Mouse (Mus musculus) thymus, adult 2 months (tissue): ENCODE results near the gene Kcng1.

Experiments used
- CTCF ChIP-seq: fragments of 200-500 bp; IDR thresholded peaks from 2 replicates; pipeline ENCODE4 v1.5.1; 2012; ENCODE audit warnings: mild to moderate bottlenecking, control low read depth, low read length, moderate library complexity, borderline replicate concordance; ENCODE audit not compliant: control insufficient read depth, poor library complexity, insufficient read depth; ENCODE audit errors: extremely low read depth
- POLR2A ChIP-seq: fragments of 200-500 bp; IDR thresholded peaks from 2 replicates; pipeline ENCODE4 v1.6.1; 2012; ENCODE audit warnings: mild to moderate bottlenecking, low read length, control low read depth, moderate library complexity; ENCODE audit not compliant: control insufficient read depth, poor library complexity, insufficient read depth; ENCODE audit errors: extremely low read depth

DNA sequence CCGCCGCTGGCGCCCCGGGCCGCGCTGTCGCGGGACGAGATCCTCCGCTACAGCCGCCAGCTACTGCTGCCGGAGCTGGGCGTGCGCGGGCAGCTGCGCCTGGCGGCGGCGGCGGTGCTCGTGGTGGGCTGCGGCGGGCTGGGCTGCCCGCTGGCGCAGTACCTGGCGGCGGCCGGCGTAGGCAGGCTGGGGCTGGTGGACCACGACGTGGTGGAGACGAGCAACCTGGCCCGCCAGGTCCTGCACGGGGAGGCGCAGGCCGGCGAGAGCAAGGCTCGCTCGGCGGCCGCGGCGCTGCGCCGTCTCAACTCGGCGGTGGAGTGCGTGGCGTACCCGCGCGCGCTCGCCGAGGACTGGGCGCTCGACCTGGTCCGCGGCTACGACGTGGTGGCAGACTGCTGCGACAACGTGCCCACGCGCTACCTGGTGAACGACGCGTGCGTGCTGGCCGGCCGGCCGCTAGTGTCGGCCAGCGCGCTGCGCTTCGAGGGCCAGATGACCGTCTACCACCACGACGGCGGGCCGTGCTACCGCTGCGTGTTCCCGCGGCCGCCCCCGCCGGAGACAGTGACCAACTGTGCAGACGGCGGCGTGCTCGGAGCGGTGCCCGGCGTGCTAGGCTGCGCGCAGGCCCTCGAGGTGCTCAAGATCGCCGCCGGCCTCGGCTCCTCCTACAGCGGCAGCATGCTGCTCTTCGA lies 50.6 kb downstream of the Kcng1 start:
- TF ChIP-seq POLR2A: no peak
- TF ChIP-seq CTCF: no peak
